Mouse (Mus musculus) liver, embryonic 14.5 days (tissue): ENCODE data around the gene Tmem106c.

Experiments
- CTCF ChIP-seq: IDR thresholded peaks from 2 replicates; pipeline ENCODE4 v1.5.1; 2016; ENCODE audit warnings: antibody characterized with exemption, low read depth, control low read depth
- EP300 ChIP-seq: IDR thresholded peaks from 2 replicates; pipeline ENCODE4 v1.6.1; 2016; ENCODE audit warnings: antibody characterized with exemption, low read depth

DNA sequence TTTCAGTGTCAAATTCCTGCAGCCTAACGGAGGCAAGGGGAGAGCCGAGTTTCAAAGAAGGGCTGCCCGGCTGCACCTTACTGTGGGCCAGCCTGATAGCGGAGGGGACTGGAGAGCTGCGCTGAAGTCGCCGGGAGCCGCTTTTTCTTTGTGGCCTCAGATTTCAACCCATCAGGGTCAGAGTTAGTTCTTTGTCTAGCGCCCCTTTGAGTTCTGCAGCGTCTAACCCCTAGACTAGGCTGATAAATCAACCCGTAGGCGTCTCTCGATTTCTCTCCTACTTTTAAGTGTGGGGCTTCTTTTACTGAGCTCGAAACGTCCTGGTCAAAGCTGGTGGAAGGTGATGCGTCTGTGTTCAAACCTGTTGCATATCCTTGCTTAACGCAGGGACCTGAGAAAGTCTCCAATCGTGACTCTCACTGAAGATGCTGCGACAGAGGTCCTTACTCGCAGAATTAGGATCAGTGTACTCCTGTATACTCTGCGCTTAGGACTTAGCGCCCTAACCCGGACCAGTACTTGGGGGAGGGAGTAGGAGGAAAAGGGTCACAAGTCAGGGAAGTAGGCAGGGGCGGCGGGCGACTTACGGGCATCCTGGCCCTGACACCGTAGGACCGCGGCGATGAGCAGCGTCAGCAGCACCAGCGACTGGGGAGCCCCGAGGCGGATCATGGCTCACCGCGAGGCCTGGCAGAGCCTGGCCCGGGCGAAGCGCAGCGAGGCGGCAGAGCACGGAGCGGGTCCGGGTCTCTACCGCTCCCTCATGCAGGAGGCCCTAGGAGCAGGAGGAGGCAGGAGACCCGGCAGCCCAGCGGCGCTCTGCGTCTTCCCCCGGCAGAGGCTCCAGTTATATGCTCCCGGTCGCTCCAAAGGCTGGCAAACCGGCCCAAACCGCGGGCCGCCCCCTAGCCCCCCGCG is 40.1 kb downstream of the Tmem106c start, which contains the start of gene Col2a1:
- TF ChIP-seq CTCF = no peak
- no peak for TF ChIP-seq EP300
